8 mouse cellular contexts compared by ENCODE assay signal in genomic region chr6:52012409-52013244, GRCm38 (mm10). TPM values are rescaled to one million over a fixed set of nuclear protein-coding genes. Genes with fewer than 3 reads are reported as not detected.
DNase-seq lines count a peak whose midpoint lies in the region; ATAC-seq and TF ChIP-seq lines count a peak whose summit lies in the region.

Gene Skap2, minus strand, starts transcription at chr6:52012549.

- peak; percentile 100 for DNase-seq in 3T3-L1 (ENCODE audit: low read depth, low spot score)
- DNase-seq in adrenal gland, postnatal 4 days (ENCODE audit: low spot score in 2 of 2), result peak; percentile 95 to 99
- peak; percentile 99 for DNase-seq in embryonic facial prominence, embryonic 14.5 days (ENCODE audit: low spot score)
- DNase-seq in heart, adult 8-10 months (ENCODE audit: low spot score), result peak; percentile 99
- peak; percentile 100 for DNase-seq in kidney, adult 9 months
- peak; percentile 98 for DNase-seq in limb, embryonic 14.5 days (ENCODE audit: low spot score)
- peak; percentile 99 for DNase-seq in midbrain, postnatal 0 days (ENCODE audit: low spot score)
- DNase-seq in spleen, postnatal 14 days (ENCODE audit: low spot score in 2 of 2), result peak; percentile 96 to 97

- no peak for TF ChIP-seq CTCF in midbrain, postnatal 0 days (IDR thresholded peaks at IDR 0.05)

- peaks cover 44% of the 10 kb centered on the region for H3K27me3 ChIP-seq in embryonic facial prominence, embryonic 14.5 days (replicated peaks; ENCODE audit: control insufficient read depth, insufficient read depth, low read length)
- peaks cover 34% of the 10 kb centered on the region for H3K27me3 ChIP-seq in limb, embryonic 14.5 days (ENCODE audit: control insufficient read depth, insufficient read depth, low read length)
- peaks cover 42% of the 10 kb centered on the region for H3K27me3 ChIP-seq in midbrain, postnatal 0 days (ENCODE audit: insufficient read depth, low read length)

- no peaks in the 10 kb centered on the region for H3K36me3 ChIP-seq in embryonic facial prominence, embryonic 14.5 days (ENCODE audit: control insufficient read depth, insufficient read depth, low read length)
- H3K36me3 ChIP-seq in limb, embryonic 14.5 days (ENCODE audit: control insufficient read depth, insufficient read depth, low read length), result no peaks in the 10 kb centered on the region
- no peaks in the 10 kb centered on the region for H3K36me3 ChIP-seq in midbrain, postnatal 0 days (ENCODE audit: insufficient read depth, low read length)

- WGBS in embryonic facial prominence, embryonic 14.5 days, result under 1% methylated on average over 49 of the region's 51 CpGs
- under 1% methylated on average over 49 of the region's 51 CpGs for WGBS in limb, embryonic 14.5 days
- 1% methylated on average over 50 of the region's 51 CpGs for WGBS in midbrain, postnatal 0 days

- peak; percentile 97 for ATAC-seq in embryonic facial prominence, embryonic 14.5 days (ENCODE audit: low read depth)
- ATAC-seq in limb, embryonic 14.5 days (ENCODE audit: low FRiP score, low read depth), result peak; percentile 99
- peak; percentile 95 for ATAC-seq in midbrain, postnatal 0 days (ENCODE audit: low FRiP score)

- TF ChIP-seq POLR2A in limb, embryonic 14.5 days (IDR thresholded peaks at IDR 0.05; ENCODE audit: borderline replicate concordance, extremely low read depth, insufficient read depth, insufficient read length), result no peak

- H3K4me2 ChIP-seq in embryonic facial prominence, embryonic 14.5 days (ENCODE audit: low read depth, low read length), result peak within 1 kb of the TSS; percentile 78
- peak within 1 kb of the TSS; percentile 79 for H3K4me2 ChIP-seq in limb, embryonic 14.5 days (replicated peaks; ENCODE audit: low read depth, low read length, severe bottlenecking)
- H3K4me2 ChIP-seq in midbrain, postnatal 0 days (ENCODE audit: low read depth, low read length, poor library complexity, severe bottlenecking), result peak within 1 kb of the TSS; percentile 80

- no peaks in the 10 kb centered on the region for H3K9me3 ChIP-seq in embryonic facial prominence, embryonic 14.5 days (ENCODE audit: control insufficient read depth, low read length)
- H3K9me3 ChIP-seq in limb, embryonic 14.5 days (ENCODE audit: control insufficient read depth, low read length), result no peaks in the 10 kb centered on the region
- no peaks in the 10 kb centered on the region for H3K9me3 ChIP-seq in midbrain, postnatal 0 days (ENCODE audit: low read length)

- H3K9ac ChIP-seq in embryonic facial prominence, embryonic 14.5 days (ENCODE audit: low read depth, low read length), result peak within 1 kb of the TSS; percentile 58
- H3K9ac ChIP-seq in limb, embryonic 14.5 days (ENCODE audit: low read depth, low read length, severe bottlenecking), result peak within 1 kb of the TSS; percentile 40
- H3K9ac ChIP-seq in midbrain, postnatal 0 days (replicated peaks; ENCODE audit: low read length, poor library complexity, severe bottlenecking), result peak within 1 kb of the TSS; percentile 51

- peaks cover 4% of the 10 kb centered on the region; the same call in 1 of the 2 replicates for H3K4me1 ChIP-seq in embryonic facial prominence, embryonic 14.5 days (ENCODE audit: control insufficient read depth, insufficient read depth, low read length)
- peaks cover 4% of the 10 kb centered on the region; the same call in 1 of the 2 replicates for H3K4me1 ChIP-seq in limb, embryonic 14.5 days (ENCODE audit: control insufficient read depth, insufficient read depth, low read length)
- H3K4me1 ChIP-seq in midbrain, postnatal 0 days (ENCODE audit: insufficient read depth, low read length), result no peaks in the 10 kb centered on the region; the same call in 1 of the 2 replicates

- no peak within 1 kb of the TSS for H3K27ac ChIP-seq in embryonic facial prominence, embryonic 14.5 days (replicated peaks; ENCODE audit: low read depth, low read length)
- 0 out of 2 replicates have a peak within 1 kb of the TSS, but pooled peaks have one; percentile 2 for H3K27ac ChIP-seq in limb, embryonic 14.5 days (replicated peaks; ENCODE audit: low read depth, low read length)
- H3K27ac ChIP-seq in midbrain, postnatal 0 days (ENCODE audit: low read depth, low read length), result no peak within 1 kb of the TSS

- H3K4me3 ChIP-seq in embryonic facial prominence, embryonic 14.5 days (ENCODE audit: low read depth, low read length), result peak within 1 kb of the TSS; percentile 55
- peak within 1 kb of the TSS; percentile 69 for H3K4me3 ChIP-seq in limb, embryonic 14.5 days (replicated peaks; ENCODE audit: low read length)
- H3K4me3 ChIP-seq in midbrain, postnatal 0 days (ENCODE audit: low read depth, low read length), result peak within 1 kb of the TSS; percentile 60

RNA-seq across cellular contexts. Expression of gene Skap2, which starts in this region (rescaled TPM):
- 10 to 100 TPM; 42.5 to 46.4 TPM for total RNA-seq in adrenal gland, postnatal 4 days (2021)
- polyA plus RNA-seq in embryonic facial prominence, embryonic 14.5 days (2014; fragmentation: Nextera tagmentation; extraction: Ambion mirVana), result 18.9 and 25.2 TPM in 2 replicates
- total RNA-seq in heart, adult 8-10 months (2022), result 10 to 100 TPM in 3 of 4 experiments, 1 to 10 TPM in 1; 8.8 to 12.2 (median 11.0) TPM
- polyA plus RNA-seq in limb, embryonic 14.5 days (2012; rRNA removed), result 11.0 and 14.4 TPM in 2 replicates
- polyA plus RNA-seq in limb, embryonic 14.5 days (2014; fragmentation: Nextera tagmentation; extraction: Ambion mirVana), result 18.3 and 23.0 TPM in 2 replicates
- total RNA-seq in midbrain, postnatal 0 days (2014; rRNA removed), result 11.5 TPM in 2 replicates
- polyA plus RNA-seq in midbrain, postnatal 0 days (2015; fragmentation: Nextera tagmentation; extraction: Ambion mirVana), result 9.3 and 12.5 TPM in 2 replicates
